Mouse (Mus musculus): ENCODE measurements around the gene Pcid2.
"Not testable (repeated sequence)": the region's sequence is repeated elsewhere in the genome, so short reads cannot be mapped to it uniquely, and the experiment has no call there.

Pcid2 gene

DNA sequence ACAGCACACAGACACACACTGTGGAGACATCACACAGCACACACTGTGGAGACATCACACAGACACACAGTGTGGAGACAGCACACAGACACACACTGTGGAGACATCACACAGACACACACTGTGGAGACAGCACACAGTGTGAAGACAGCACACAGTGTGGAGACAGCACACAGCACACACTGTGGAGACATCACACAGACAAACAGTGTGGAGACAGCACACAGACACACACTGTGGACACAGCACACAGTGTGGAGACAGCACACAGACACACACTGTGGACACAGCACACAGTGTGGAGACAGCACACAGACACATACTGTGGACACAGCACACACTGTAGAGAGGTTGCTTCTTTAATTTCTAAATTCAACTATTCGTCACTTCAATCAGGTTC, 29.7 kb downstream of the Pcid2 start:
- DNase-seq = not testable (repeated sequence)

DNA sequence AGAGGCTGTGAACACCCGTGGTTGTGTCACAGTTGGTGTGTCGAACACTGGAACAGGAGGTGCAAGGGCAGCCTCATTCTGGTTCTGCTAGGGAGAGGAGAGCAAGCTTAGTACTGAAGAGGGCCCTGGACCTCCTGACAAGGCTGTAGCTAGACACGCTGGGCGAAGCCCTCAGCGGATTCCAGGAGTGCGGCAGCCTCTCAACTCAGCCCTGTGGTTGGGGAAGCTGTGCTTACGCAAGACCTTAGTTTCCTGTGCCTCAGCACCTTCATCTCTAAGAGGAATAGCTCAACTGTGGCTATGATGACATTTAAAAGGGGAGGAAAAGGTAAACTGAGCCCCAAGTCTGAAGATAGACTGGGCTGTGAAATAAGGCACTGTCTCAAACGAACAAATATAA, 30.2 kb downstream of the Pcid2 start:
- DNase-seq = no peak

DNA sequence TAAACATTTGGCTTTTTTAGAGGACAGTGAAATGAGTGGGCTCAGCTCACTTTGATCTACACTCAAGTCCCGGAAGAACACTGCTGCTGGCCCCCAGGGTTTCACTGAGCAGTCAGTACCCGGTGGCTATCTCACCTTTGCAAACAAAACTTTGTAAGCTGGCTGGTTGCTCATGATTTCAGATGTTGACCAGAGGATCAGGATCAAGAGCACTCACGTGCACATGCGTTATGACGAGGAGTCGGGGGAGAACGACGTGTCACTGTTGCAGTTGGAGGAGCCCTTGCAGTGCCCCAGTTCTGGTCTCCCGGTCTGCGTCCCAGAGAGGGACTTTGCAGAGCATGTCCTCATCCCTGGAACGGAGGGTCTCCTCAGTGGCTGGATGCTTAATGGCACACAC, 32.0 kb downstream of the Pcid2 start:
- DNase-seq = no peak

DNA sequence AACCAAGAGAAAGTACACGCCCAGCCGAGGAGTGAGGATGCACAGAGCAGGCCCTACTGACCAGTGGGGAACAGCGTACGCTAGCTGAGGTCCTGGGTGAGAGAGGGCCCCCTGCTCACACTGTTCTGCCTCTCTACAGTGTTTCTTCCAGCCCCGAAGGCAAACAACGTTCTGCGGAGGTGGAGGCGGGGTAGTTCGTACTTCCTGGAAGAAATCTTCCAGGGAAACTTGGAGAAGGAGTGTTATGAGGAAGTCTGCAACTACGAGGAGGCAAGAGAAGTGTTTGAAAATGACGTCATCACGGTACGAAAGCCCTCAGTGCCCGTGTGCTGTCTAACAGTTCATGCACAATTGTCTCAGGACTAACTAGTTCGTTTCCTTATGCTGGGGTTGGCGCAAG, 42.1 kb downstream of the Pcid2 start:
- DNase-seq = no peak

DNA sequence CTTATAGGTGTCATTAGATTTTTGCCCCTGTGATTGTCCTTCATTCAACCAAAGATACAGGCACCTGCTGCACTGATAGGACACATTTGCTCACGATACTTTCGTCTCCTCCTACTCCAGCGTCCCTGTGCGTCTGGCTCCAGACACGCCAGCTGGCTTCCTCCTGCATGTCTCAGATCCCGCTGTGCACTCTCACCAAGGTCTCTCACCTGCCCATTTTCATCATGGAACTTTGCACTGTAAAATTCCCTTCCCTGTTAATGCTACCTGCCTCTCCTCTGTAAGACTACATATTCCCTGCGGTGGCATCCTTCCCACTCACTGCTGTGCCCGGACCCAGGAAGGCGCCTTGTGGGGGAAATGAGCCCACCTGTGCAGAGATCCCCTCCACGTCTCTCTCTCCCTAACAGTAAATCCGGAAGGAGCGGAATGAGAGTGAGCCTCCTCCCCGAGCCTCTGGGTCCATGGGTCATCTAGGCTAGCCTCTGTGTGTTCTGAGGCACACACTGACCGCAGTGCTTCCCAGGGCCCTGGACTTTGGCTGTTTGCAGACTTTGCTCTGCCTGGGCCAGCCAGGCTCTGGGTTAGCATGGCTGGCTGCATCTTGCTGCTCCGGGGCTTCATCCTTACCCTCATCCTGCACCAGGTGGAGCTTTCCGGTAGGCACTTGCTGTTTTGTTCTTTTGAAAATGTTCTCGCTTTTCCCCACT, 44.7 kb downstream of the Pcid2 start, which contains the start of gene Proz:
TSS of gene Proz (plus strand) at position 474 of the 710 bp plus-strand sequence.
- DNase-seq = no peak

DNA sequence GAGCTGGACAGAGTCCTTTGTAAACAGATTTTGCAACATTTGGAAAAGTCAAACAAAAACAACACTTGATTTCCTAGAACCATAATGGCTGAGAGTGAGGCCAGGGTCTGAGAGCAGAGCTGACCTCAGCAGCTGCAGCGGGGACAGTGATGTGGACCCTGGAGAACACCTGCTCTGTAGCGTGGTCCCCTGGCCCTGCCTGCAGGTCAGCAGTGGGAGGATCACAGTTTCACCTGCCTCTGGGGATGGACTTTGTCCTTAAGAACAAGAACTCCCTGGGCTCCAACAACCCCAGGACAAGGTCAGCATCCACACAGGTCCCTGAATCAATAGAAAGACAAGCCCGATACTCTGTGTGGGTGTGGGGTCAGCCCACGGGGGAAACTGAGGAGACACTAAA, 47.9 kb downstream of the Pcid2 start:
- no peak for DNase-seq

DNA sequence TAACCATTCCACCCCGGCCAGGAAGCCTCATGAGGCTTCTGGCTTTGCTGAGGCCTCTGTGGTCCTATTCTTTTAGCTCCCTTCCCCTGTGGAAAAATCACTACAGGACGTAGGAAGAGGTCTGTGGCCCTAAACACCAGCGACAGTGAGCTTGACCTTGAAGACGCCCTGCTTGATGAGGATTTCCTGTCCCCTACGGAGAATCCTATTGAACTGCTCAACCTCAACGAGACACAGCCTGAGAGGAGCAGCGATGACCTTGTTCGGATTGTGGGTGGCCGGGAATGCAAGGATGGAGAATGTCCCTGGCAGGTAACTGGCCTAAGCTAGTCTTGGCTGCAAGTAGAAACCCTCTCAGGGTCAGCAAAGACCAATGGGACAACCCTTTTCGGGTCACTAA, 54.7 kb downstream of the Pcid2 start:
- no peak for DNase-seq

DNA sequence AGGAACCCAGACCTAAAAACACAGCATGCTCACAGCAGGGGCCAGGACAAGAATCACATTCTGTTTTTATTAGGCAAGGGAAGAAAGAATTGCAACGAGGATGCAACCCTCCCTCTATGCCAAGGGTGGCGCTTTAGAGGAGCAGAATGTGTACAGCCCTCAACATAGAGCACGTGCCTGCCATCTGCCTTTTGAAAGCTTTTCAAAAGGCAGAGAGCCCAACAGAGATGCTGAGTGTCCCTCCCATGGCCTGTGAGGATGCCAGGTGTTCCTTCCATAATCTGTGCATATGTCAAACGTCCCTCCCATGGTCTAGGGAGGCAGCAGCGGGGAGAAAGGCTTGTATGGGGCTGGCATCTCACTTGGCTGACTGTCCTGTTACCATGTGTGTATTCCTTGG, 57.6 kb downstream of the Pcid2 start:
- no peak for DNase-seq

DNA sequence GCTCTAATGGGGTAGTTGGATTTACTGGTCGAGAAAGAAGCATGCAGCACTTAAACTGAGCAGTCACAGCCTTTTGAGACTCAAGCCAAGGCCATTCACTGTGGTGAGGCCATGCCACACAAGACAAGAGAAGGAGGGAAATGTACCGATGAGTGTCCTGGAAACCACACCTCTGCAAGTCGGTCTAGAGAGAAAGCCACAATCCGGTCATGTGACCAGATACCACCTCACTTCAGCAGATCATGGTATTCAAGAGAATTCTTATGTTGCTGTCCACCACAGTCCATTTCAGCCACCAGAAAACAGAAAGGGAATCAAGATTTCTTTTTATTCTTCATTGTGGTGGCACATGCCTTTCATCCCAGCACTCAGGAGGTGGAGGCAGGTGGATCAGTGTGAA, 63.8 kb downstream of the Pcid2 start:
- no peak for DNase-seq

DNA sequence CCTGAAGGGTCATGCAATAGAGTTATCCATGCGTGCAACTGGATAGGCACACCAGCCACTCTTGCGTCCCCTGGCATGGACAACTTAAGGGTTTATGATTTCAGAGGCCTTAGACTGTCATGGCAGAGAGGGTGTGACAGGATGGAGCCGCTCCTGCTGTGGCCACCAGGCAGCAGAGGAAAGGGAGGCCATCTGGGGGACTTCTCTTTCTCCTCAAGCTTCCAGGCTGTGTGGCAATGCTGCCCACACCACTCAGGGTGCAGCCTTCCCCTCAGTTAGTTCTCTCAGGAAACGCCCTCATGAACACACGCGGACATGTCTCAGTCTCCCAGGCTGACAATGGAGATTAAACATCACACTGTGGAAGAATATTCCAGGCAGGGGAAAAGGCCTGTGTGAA, 66.2 kb downstream of the Pcid2 start:
- no peak for DNase-seq

DNA sequence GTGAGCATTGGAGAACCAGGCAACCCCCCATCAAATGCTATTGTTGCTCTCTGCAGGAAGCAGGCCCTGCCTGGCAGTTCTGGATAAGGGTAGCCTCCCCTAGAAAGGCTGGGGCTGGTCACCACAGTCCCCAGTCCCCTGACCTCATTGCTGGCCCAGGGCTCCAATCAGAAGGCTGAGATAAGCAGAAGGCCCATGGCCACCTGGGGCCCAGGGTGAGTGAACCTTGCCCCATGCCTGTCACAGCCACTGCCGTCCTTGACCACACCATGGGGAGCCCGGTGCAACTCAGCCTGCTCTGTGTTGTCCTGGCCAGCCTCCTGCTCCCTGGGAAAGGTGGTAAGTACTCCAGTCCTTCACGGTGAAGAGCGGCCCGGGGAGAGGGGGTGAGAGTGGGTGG, 67.7 kb downstream of the Pcid2 start:
- no peak for DNase-seq

DNA sequence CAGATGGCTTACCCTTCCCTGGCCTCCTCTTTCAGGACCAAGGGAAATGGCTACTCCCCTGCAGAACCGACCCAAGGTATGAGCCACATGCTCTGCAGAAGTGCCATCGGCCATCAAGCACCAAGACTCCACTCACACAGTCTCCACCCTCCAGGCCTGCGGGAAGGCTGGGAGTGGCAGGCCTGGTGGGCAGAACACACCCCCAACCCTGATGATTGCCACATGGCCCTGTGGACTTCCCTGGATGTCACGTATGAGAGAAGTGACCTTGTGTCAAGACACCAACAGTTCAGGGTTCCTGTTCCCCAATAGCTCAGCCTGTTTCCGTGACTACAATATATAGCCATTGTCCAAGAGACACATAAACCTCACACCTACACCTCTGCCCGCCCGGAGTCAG, 68.2 kb downstream of the Pcid2 start, which contains the start of gene F10:
TSS of gene F10 (plus strand) at position 294 of the 400 bp plus-strand sequence.
- no peak for DNase-seq

DNA sequence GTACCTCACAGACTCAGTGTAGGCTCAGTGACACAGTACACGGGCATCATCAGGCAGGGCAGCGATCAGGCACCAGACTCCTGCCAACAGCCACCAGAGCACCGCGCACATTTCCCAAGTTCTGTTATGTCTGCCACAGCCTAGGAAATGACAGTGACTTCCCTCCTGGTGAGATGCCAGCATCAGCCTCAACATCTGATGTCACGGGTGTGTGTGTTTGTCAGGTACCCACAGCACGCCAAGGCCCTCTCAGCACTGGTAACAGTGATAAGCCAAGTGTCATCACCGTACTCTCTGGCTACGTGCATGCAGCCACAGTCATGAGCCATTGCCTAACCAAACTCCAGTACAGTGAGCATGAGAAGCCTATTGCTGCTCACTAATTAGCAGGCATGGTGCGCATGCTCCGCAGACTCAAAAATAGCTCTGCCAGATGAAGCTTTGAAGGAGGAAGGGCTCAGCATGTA, 68.9 kb downstream of the Pcid2 start:
- DNase-seq = no peak

DNA sequence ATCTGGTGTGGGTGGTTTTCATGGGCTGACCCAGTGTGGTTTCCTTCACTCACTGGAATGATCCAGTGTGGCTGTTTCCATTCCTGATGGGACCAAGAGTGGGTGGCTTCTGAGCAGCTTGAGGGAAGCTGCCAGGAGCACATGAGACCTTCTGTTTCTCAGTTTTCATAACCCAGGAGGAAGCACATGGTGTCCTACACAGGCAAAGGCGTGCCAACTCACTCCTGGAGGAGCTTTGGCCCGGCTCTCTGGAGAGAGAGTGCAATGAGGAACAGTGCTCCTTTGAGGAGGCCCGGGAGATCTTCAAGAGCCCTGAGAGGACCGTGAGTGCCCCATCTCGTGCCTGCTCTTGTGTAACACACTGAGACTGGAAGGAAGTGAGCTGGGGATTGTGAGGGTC, 76.8 kb downstream of the Pcid2 start:
- DNase-seq = peak; percentile 27 to 30

DNA sequence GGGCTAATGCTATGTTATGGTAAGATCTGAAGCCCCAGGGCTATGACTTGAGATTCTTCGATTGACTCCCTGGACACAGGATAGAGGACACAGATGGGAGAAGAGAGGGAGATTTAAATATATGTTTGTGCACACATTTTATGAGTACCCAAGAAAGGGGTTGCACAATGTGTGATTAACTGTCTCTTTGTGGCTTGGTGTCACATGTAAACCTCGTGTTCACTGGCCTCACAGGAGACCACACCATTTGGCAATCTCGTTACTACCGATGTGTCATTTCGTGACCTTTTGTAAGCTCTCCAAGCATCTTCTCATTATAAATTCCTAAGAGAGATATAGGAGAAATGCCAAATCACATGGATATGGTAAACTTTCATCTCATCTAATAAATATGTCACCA, 77.6 kb downstream of the Pcid2 start:
- no peak for DNase-seq
